Mouse (Mus musculus) CH12.LX (cell line): Measurements from ENCODE around the gene Slc2a13. TPM values are rescaled to one million over a fixed set of nuclear protein-coding genes. Genes with fewer than 3 reads are reported as not detected.

Experiments
- DNase-seq: peaks from one replicate; pipeline ENCODE4 v3.0.0-alpha.2; 2013; ENCODE audit errors: extremely low read depth
- H3K27ac ChIP-seq: 2 replicates; pipeline ENCODE4 v1.5.1; 2012; ENCODE audit warnings: low read depth, mild to moderate bottlenecking, control low read depth, moderate library complexity; ENCODE audit not compliant: insufficient read depth
- H3K27me3 ChIP-seq: replicated peaks from 2 replicates; pipeline ENCODE3; 2012; ENCODE audit warnings: inconsistent platforms
- H3K36me3 ChIP-seq, 2 experiments: replicated peaks in 1 of 2; 2 replicates each; pipeline versions ENCODE3 to v1.6.1; 2012; ENCODE audit warnings: inconsistent platforms in 1 of 2, low read length in 1 of 2, mild to moderate bottlenecking in 1 of 2, mixed read lengths in 1 of 2, moderate library complexity in 1 of 2; ENCODE audit not compliant: control insufficient read depth in 1 of 2, insufficient read depth in 1 of 2
- H3K4me1 ChIP-seq, 2 experiments: 2 replicates each; pipeline ENCODE4 v1.6.1; 2012; ENCODE audit warnings: inconsistent platforms in 1 of 2, moderate library complexity in 1 of 2; ENCODE audit not compliant: insufficient read depth in 2 of 2, control insufficient read depth in 1 of 2
- H3K4me2 ChIP-seq: 2 replicates; pipeline ENCODE4 v1.6.1; 2012; ENCODE audit warnings: low read depth, mild to moderate bottlenecking, control low read depth; ENCODE audit not compliant: poor library complexity, insufficient read depth, severe bottlenecking
- H3K4me3 ChIP-seq, 3 experiments: fragments of 150-350 bp in 1 of 3; sonication (generic) in 1 of 3; replicated peaks in 1 of 3; 2 replicates each; pipeline versions ENCODE3 to v1.5.1; 2011 to 2012; ENCODE audit warnings: low read depth in 2 of 3, low read length in 2 of 3, mild to moderate bottlenecking in 2 of 3, moderate library complexity in 2 of 3, control low read depth in 1 of 3, improper control_type of control experiment in 1 of 3, inconsistent platforms in 1 of 3, mixed read lengths in 1 of 3; ENCODE audit not compliant: poor library complexity in 1 of 3
- H3K79me2 ChIP-seq: replicated peaks from 2 replicates; pipeline ENCODE4 v1.6.1; 2012; ENCODE audit warnings: mild to moderate bottlenecking, moderate library complexity; ENCODE audit not compliant: control insufficient read depth, poor library complexity, insufficient read depth, severe bottlenecking; ENCODE audit errors: extremely low read depth
- H3K9ac ChIP-seq: 2 replicates; pipeline ENCODE4 v1.6.1; 2012; ENCODE audit warnings: low read depth, mild to moderate bottlenecking, control low read depth, moderate library complexity; ENCODE audit not compliant: insufficient read depth
- H3K9me3 ChIP-seq: replicated peaks from 2 replicates; pipeline ENCODE3; 2012; ENCODE audit warnings: low read length, inconsistent platforms, mixed read lengths
- BHLHE40 ChIP-seq: IDR thresholded peaks from 2 replicates; pipeline ENCODE4 v1.6.1; 2011; ENCODE audit warnings: mild to moderate bottlenecking, low read depth, low read length, improper control_type of control experiment
- CHD1 ChIP-seq: IDR thresholded peaks from 2 replicates; pipeline ENCODE4 v1.6.1; 2012; ENCODE audit warnings: low read depth, low read length, improper control_type of control experiment, inconsistent platforms
- CHD2 ChIP-seq: IDR thresholded peaks from 2 replicates; pipeline ENCODE4 v1.6.1; 2011; ENCODE audit warnings: low read length, improper control_type of control experiment
- CTCF ChIP-seq, 2 experiments: IDR thresholded peaks in 1 of 2; conservative IDR thresholded peaks in 1 of 2; 2 replicates each; pipeline ENCODE4 v1.5.1; 2011 to 2012; ENCODE audit warnings: low read depth in 2 of 2, low read length in 2 of 2, improper control_type of control experiment in 1 of 2, inconsistent platforms in 1 of 2, mild to moderate bottlenecking in 1 of 2, moderate library complexity in 1 of 2
- E2F4 ChIP-seq: IDR thresholded peaks from 2 replicates; pipeline ENCODE4 v1.6.1; 2011; ENCODE audit warnings: low read depth, low read length, improper control_type of control experiment; ENCODE audit not compliant: insufficient replicate concordance
- ETS1 ChIP-seq: conservative IDR thresholded peaks from 2 replicates; pipeline ENCODE4 v1.6.1; 2012; ENCODE audit warnings: low read depth, mild to moderate bottlenecking, inconsistent platforms, low read length, improper control_type of control experiment, moderate library complexity
- HCFC1 ChIP-seq: IDR thresholded peaks from 2 replicates; pipeline ENCODE4 v1.6.1; 2012; ENCODE audit warnings: low read depth, mild to moderate bottlenecking, inconsistent platforms, low read length, improper control_type of control experiment
- IRF4 ChIP-seq: IDR thresholded peaks from 2 replicates; pipeline ENCODE4 v1.6.1; 2014; ENCODE audit warnings: low read depth, mild to moderate bottlenecking, inconsistent platforms, low read length, improper control_type of control experiment
- JUND ChIP-seq: conservative IDR thresholded peaks from 2 replicates; pipeline ENCODE4 v1.6.1; 2011; ENCODE audit warnings: low read depth, low read length, improper control_type of control experiment
- KAT2A ChIP-seq: IDR thresholded peaks from 2 replicates; pipeline ENCODE4 v1.6.1; 2012; ENCODE audit warnings: low read length, improper control_type of control experiment, inconsistent platforms; ENCODE audit not compliant: insufficient replicate concordance
- MAFK ChIP-seq: IDR thresholded peaks from 2 replicates; pipeline ENCODE4 v1.6.1; 2011; ENCODE audit warnings: low read length, improper control_type of control experiment; ENCODE audit not compliant: insufficient replicate concordance
- MAX ChIP-seq: IDR thresholded peaks from 2 replicates; pipeline ENCODE4 v1.6.1; 2011; ENCODE audit warnings: low read length, improper control_type of control experiment
- MEF2A ChIP-seq: IDR thresholded peaks from 2 replicates; pipeline ENCODE4 v1.6.1; 2014; ENCODE audit warnings: low read depth, mild to moderate bottlenecking, inconsistent platforms, low read length, improper control_type of control experiment, borderline replicate concordance
- MXI1 ChIP-seq: IDR thresholded peaks from 2 replicates; pipeline ENCODE4 v1.6.1; 2011; ENCODE audit warnings: mild to moderate bottlenecking, low read depth, low read length, improper control_type of control experiment
- MYC ChIP-seq: IDR thresholded peaks from 2 replicates; pipeline ENCODE4 v1.6.1; 2011; ENCODE audit warnings: low read depth, mild to moderate bottlenecking, improper control_type of control experiment, low read length
- POLR2A ChIP-seq: IDR thresholded peaks from 2 replicates; pipeline ENCODE4 v1.6.1; 2011; ENCODE audit warnings: low read depth, mild to moderate bottlenecking, improper control_type of control experiment, low read length
- POLR2AphosphoS2 ChIP-seq: IDR thresholded peaks from 2 replicates; pipeline ENCODE4 v1.6.1; 2011; ENCODE audit warnings: low read depth, low read length, improper control_type of control experiment
- SIN3A ChIP-seq: IDR thresholded peaks from 2 replicates; pipeline ENCODE4 v1.6.1; 2012; ENCODE audit warnings: low read length, improper control_type of control experiment, inconsistent platforms
- UBTF ChIP-seq: IDR thresholded peaks from 2 replicates; pipeline ENCODE4 v1.6.1; 2012; ENCODE audit warnings: low read depth, mild to moderate bottlenecking, inconsistent platforms, low read length, improper control_type of control experiment, moderate library complexity
- ZC3H11A ChIP-seq: IDR thresholded peaks from 2 replicates; pipeline ENCODE4 v1.6.1; 2012; ENCODE audit warnings: low read depth, mild to moderate bottlenecking, inconsistent platforms, low read length, improper control_type of control experiment
- ZKSCAN1 ChIP-seq: IDR thresholded peaks from 2 replicates; pipeline ENCODE4 v1.6.1; 2012; ENCODE audit warnings: low read depth, inconsistent platforms, low read length, improper control_type of control experiment, borderline replicate concordance
- dilution Hi-C: fragments of 300-500 bp; cut with MboI; formaldehyde crosslinking; loops from 2 replicates; pipeline ENCODE4 v1.14.3; 2020; ENCODE audit warnings: low sequenced_read_pairs; ENCODE audit not compliant: extremely low pct_unique_long_range_greater_than_20kb, extremely low pct_ligation_motif_present
- in situ Hi-C: fragments of 300-500 bp; cut with MboI; formaldehyde crosslinking; loops from 3 replicates; pipeline ENCODE4 v1.14.3; 2019; ENCODE audit warnings: low sequenced_read_pairs, low pct_ligation_motif_present, low pct_unique_long_range_greater_than_20kb, mixed read lengths
- polyA plus RNA-seq: library from polyadenylated mRNA; unstranded; fragments of >175 nt; gene quantifications from 2 replicates; pipeline ENCODE4 v1.2.1, GENCODE M21; 2012; ENCODE audit warnings: low read depth; ENCODE audit not compliant: insufficient read length
- total RNA-seq, 2 experiments: library from RNA; depleted of rRNA; stranded (reverse); fragments of 300-350 nt in 1 of 2; fragments of >200 nt in 1 of 2; gene quantifications; 2 replicates each; pipeline ENCODE4 v1.2.3; 2012 to 2014

Gene Slc2a13
- total and polyA plus RNA-seq, 3 experiments: not detected

DNA sequence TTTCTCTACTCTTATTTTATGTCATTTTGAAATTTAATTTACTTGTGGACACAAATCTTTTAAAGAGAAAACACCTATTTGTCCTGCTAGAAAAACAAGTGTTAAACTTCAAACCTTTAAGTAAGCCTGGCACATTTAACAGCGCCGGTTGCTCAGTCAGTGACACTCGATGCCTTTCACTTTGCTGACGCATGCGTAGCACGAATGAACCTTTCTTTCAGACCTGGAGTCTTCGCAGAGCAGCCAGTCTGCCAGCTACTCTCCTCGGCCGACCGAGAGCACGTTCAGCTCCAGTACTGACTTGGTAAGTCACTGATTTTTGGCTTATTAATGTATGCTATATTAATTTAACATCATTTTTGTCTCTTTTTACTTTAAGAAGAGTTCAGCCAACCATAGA is 315.9 kb downstream of the Slc2a13 start:
- no peaks in the 10 kb centered on the region for H3K27me3 ChIP-seq
- H3K4me2 ChIP-seq: no peak overlapping the region
- no peak overlapping the region for H3K27ac ChIP-seq
- TF ChIP-seq POLR2AphosphoS2: no peak
- TF ChIP-seq MEF2A: no peak
- no peak for TF ChIP-seq JUND
- no peak for TF ChIP-seq ZKSCAN1
- TF ChIP-seq CTCF (conservative IDR thresholded peaks at IDR 0.05 in 1 of 2, IDR thresholded peaks at IDR 0.05 in 1 of 2; ENCODE audit: low read depth in 2 of 2, low read length in 2 of 2): no peak
- TF ChIP-seq MAX: no peak
- no peak for TF ChIP-seq CHD2
- no peak for TF ChIP-seq UBTF
- TF ChIP-seq SIN3A: no peak
- TF ChIP-seq CHD1: no peak
- TF ChIP-seq POLR2A: no peak
- TF ChIP-seq ZC3H11A: no peak
- TF ChIP-seq BHLHE40: no peak
- no peak for TF ChIP-seq ETS1
- no peak for TF ChIP-seq MAFK
- no peak for TF ChIP-seq HCFC1
- in situ Hi-C loops: no loop called here
- H3K79me2 ChIP-seq: no peaks in the 10 kb centered on the region
- H3K9me3 ChIP-seq: peaks cover 64% of the 10 kb centered on the region
- no peak overlapping the region for H3K4me3 ChIP-seq
- no peak for DNase-seq
- H3K4me1 ChIP-seq: no peaks in the 10 kb centered on the region
- no peaks in the 10 kb centered on the region for H3K36me3 ChIP-seq
- dilution Hi-C loops: no loop called here
- H3K9ac ChIP-seq: no peak overlapping the region

DNA sequence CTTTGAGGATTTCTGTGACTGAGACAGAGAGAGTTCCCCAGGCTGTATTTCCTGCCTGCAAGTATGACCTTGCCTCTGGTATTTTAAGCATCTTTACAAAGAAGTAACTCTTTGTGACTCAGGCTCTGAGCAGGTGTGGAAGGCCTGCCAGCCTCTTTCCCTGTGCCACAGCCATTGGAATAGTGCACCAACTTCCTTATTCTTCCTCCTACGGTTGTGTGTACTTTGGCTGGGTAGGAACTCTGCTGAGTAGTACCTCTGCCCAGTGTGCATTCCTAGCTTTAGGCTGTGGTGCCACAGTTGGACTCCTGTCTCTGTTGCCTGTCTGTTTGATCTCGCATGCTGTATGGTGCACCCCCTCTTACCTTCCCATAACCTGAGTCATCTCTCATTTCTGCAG is 317.8 kb downstream of the Slc2a13 start:
- H3K9me3 ChIP-seq: peaks cover 67% of the 10 kb centered on the region
- no peaks in the 10 kb centered on the region for H3K4me1 ChIP-seq
- in situ Hi-C loops: no loop called here
- no peaks in the 10 kb centered on the region for H3K79me2 ChIP-seq
- TF ChIP-seq MAFK (no peak), UBTF (no peak)
- H3K36me3 ChIP-seq: no peaks in the 10 kb centered on the region
- no peak overlapping the region for H3K27ac ChIP-seq
- no peak for DNase-seq
- H3K4me3 ChIP-seq: no peak overlapping the region
- H3K27me3 ChIP-seq: no peaks in the 10 kb centered on the region
- H3K4me2 ChIP-seq: no peak overlapping the region
- dilution Hi-C loops: no loop called here
- H3K9ac ChIP-seq: no peak overlapping the region

GRCm38 (mm10) chr15:91252956-91253355 is 320.1 kb downstream of the Slc2a13 start:
- in situ Hi-C loops (no loop called here), dilution Hi-C loops (no loop called here)
- Histone ChIP-seq H3K27ac (no peak overlapping the region), H3K9me3 (peaks cover 62% of the 10 kb centered on the region), H3K79me2 (no peaks in the 10 kb centered on the region), H3K27me3 (no peaks in the 10 kb centered on the region), H3K4me1 (no peaks in the 10 kb centered on the region), H3K9ac (no peak overlapping the region), H3K4me2 (no peak overlapping the region), H3K36me3 (no peaks in the 10 kb centered on the region), H3K4me3 (no peak overlapping the region)
- no peak for DNase-seq
- TF ChIP-seq ETS1: no peak
- TF ChIP-seq UBTF: no peak
- no peak for TF ChIP-seq KAT2A
- no peak for TF ChIP-seq JUND
- TF ChIP-seq IRF4: no peak
- TF ChIP-seq E2F4: no peak
- TF ChIP-seq HCFC1: no peak
- TF ChIP-seq ZC3H11A: no peak
- TF ChIP-seq MAX: no peak
- TF ChIP-seq POLR2AphosphoS2: no peak
- no peak for TF ChIP-seq MXI1
- TF ChIP-seq CTCF (conservative IDR thresholded peaks at IDR 0.05 in 1 of 2, IDR thresholded peaks at IDR 0.05 in 1 of 2; ENCODE audit: low read depth in 2 of 2, low read length in 2 of 2): no peak
- TF ChIP-seq BHLHE40: no peak
- TF ChIP-seq MAFK: no peak
- no peak for TF ChIP-seq MYC
